Mouse (Mus musculus): ENCODE results near the gene Acaca.
A peak's percentile ranks its signal among the peaks of the same experiment; 100 is the strongest.

Gene Acaca

GRCm38 (mm10) chr11:84218951-84219350 is 89.5 kb downstream of the Acaca start:
- DNase-seq (ENCODE audit: low read depth, low spot score) = no peak

- DNase-seq (ENCODE audit: low read depth, low spot score) = peak; percentile 54
Observed at GRCm38 (mm10) chr11:84243562-84243961, 114.1 kb downstream of the Acaca start.

GRCm38 (mm10) chr11:84247370-84247769 is 117.9 kb downstream of the Acaca start:
- no peak for DNase-seq (ENCODE audit: low read depth, low spot score)

GRCm38 (mm10) chr11:84251170-84251569 is 121.7 kb downstream of the Acaca start:
- no peak for DNase-seq (ENCODE audit: low read depth, low spot score)

- DNase-seq (ENCODE audit: low read depth, low spot score) = peak; percentile 37
Observed at GRCm38 (mm10) chr11:84252425-84252824, 123.0 kb downstream of the Acaca start.

- DNase-seq (ENCODE audit: low read depth, low spot score) = no peak
Observed at GRCm38 (mm10) chr11:84255879-84256278, 126.4 kb downstream of the Acaca start.

GRCm38 (mm10) chr11:84258053-84258710 is 128.7 kb downstream of the Acaca start:
- no peak for DNase-seq (ENCODE audit: low read depth, low spot score)

- DNase-seq (ENCODE audit: low read depth, low spot score) = peak; percentile 40
Observed at GRCm38 (mm10) chr11:84264490-84264889, 135.0 kb downstream of the Acaca start.

GRCm38 (mm10) chr11:84268068-84268467 is 138.6 kb downstream of the Acaca start:
- DNase-seq (ENCODE audit: low read depth, low spot score) = peak; percentile 21

GRCm38 (mm10) chr11:84270511-84270910 is 141.0 kb downstream of the Acaca start:
- DNase-seq (ENCODE audit: low read depth, low spot score) = no peak

GRCm38 (mm10) chr11:84271948-84272347 is 142.5 kb downstream of the Acaca start:
- DNase-seq (ENCODE audit: low read depth, low spot score) = no peak

- DNase-seq (ENCODE audit: low read depth, low spot score) = no peak
Observed at GRCm38 (mm10) chr11:84272574-84272973, 143.1 kb downstream of the Acaca start.

GRCm38 (mm10) chr11:84276979-84277378 is 147.5 kb downstream of the Acaca start:
- no peak for DNase-seq (ENCODE audit: low read depth, low spot score)

GRCm38 (mm10) chr11:84281280-84281679 is 151.8 kb downstream of the Acaca start:
- DNase-seq (ENCODE audit: low read depth, low spot score) = no peak

- DNase-seq (ENCODE audit: low read depth, low spot score) = no peak
Observed at GRCm38 (mm10) chr11:84282944-84283703, 153.7 kb downstream of the Acaca start.

- DNase-seq (ENCODE audit: low read depth, low spot score) = no peak
Observed at GRCm38 (mm10) chr11:84290781-84291180, 161.3 kb downstream of the Acaca start.

GRCm38 (mm10) chr11:84292532-84292931 is 163.1 kb downstream of the Acaca start:
- no peak for DNase-seq (ENCODE audit: low read depth, low spot score)

GRCm38 (mm10) chr11:84293288-84293687 is 163.8 kb downstream of the Acaca start:
- no peak for DNase-seq (ENCODE audit: low read depth, low spot score)

- DNase-seq (ENCODE audit: low read depth, low spot score) = no peak
Observed at GRCm38 (mm10) chr11:84296337-84296736, 166.9 kb downstream of the Acaca start.

GRCm38 (mm10) chr11:84305474-84305873 is 176.0 kb downstream of the Acaca start:
- DNase-seq (ENCODE audit: low read depth, low spot score) = no peak

- DNase-seq (ENCODE audit: low read depth, low spot score) = no peak
Observed at GRCm38 (mm10) chr11:84306158-84306742, 176.8 kb downstream of the Acaca start.

GRCm38 (mm10) chr11:84324032-84324752 is 194.7 kb downstream of the Acaca start:
- no peak for DNase-seq (ENCODE audit: low read depth, low spot score)

Measured in CD4-positive helper T cell, adult 2 months (primary cell).